Mouse (Mus musculus): Measurements from ENCODE around the gene Parvg. TPM values are rescaled to one million over a fixed set of nuclear protein-coding genes. Genes with fewer than 3 reads are reported as not detected.

The Parvg gene
- polyA plus RNA-seq, 1 experiment, result 10.7 TPM

DNA sequence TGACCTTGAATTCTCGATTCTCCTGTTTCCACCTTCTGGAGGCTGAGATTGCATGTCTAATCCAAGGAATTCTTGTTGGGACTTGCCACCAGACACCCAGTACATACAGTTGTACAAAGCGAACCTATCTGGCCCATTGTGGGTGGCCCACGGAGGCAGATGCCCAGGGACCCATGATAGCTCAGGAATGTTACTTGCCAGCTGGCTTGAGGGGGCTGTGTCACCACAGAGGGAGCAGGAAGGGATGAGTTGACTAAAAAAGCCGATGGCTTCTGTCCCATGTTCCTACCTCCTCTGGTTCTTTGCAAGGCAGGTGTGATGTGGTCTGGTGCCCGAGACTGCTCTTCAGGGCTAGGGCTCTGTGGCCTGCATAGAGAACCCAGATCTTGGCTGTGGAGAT, 32.7 kb upstream of the Parvg start:
- H3K4me1 ChIP-seq (ENCODE audit: control insufficient read depth, insufficient read depth, low read length), result no peaks in the 10 kb centered on the region
- WGBS, result 85% methylated on average over 5 of the region's 5 CpGs
- H3K4me3 ChIP-seq (replicated peaks; ENCODE audit: extremely low read depth, low read depth, low read length), result no peak overlapping the region
- no peak for DNase-seq
- TF ChIP-seq POLR2A (IDR thresholded peaks at IDR 0.05; ENCODE audit: borderline replicate concordance, extremely low read depth, low read depth, low read length), result no peak
- no peak for TF ChIP-seq CTCF (IDR thresholded peaks at IDR 0.05; ENCODE audit: insufficient read depth, low read length)

DNA sequence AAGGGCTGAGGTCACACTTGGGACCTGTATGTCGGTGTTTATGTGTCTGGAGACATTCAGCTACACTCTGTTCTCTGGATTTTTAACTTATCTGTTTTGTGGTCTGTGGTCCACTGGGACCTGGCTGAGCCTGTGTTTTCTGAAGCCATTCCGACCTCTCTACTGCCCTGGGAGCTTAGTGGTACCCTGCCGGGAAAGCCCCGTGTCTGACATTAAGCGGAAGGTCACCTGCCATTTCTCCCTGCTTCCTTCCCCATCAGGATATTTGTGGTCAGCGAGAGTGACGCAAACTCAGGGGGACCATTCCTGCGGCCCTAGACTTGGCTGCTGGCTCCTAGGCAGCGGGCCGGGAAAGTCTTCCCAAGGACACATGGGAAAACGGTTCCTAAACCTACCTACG, 30.2 kb upstream of the Parvg start:
- TF ChIP-seq POLR2A (IDR thresholded peaks at IDR 0.05; ENCODE audit: borderline replicate concordance, extremely low read depth, low read depth, low read length), result no peak
- TF ChIP-seq CTCF (IDR thresholded peaks at IDR 0.05; ENCODE audit: insufficient read depth, low read length), result no peak

DNA sequence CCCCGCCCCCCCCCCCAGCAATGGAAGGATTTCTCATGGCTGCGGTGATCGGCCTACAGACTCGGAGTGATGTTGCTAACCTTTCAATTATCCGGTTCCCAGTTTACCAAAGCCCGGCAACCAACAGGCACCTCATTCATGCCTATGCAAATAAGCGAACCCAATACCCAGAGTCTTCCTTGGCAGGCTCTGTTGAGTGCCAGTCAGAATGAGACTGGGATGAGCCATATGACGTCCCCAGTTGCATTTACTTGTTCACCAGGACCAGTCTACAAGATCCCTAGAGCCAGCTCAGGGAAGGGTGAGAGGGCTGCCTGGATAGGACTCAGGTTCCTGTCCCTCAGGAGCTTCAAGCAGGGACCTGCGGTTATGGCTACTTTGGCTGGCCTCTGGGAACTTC, 29.4 kb upstream of the Parvg start:
- Histone ChIP-seq H3K4me3 (replicated peaks; ENCODE audit: extremely low read depth, low read depth, low read length) (no peak overlapping the region), H3K4me1 (ENCODE audit: control insufficient read depth, insufficient read depth, low read length) (no peaks in the 10 kb centered on the region)
- no peak for TF ChIP-seq POLR2A (IDR thresholded peaks at IDR 0.05; ENCODE audit: borderline replicate concordance, extremely low read depth, low read depth, low read length)
- TF ChIP-seq CTCF (IDR thresholded peaks at IDR 0.05; ENCODE audit: insufficient read depth, low read length), result no peak
- DNase-seq, result no peak
- 88% methylated on average over 9 of the region's 9 CpGs for WGBS

More for the DNA sequence above, 30.2 kb upstream of the Parvg start:
- Histone ChIP-seq H3K4me1 (ENCODE audit: control insufficient read depth, insufficient read depth, low read length) (no peaks in the 10 kb centered on the region), H3K4me3 (replicated peaks; ENCODE audit: extremely low read depth, low read depth, low read length) (no peak overlapping the region)
- DNase-seq, result no peak
- WGBS, result 79% methylated on average over 12 of the region's 12 CpGs

DNA sequence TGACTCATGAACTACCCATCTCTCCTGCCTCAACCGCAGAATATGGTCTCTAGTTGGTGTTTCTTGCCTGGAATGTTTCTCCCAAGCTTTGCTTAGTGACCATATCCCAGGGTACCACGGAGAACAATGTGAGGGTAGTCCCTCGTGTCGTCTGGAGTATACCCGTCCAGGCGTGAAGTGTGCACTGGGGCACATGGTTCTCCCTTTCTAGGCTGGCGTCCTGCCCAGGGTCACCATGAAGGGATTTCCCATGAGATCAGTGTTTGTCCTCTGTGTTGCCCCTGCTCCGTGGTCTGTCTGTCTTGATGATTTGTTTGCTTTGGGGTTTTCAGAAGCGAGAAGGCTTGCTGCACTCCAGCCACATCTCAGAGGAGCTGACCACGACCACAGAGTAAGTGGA, 28.6 kb upstream of the Parvg start:
- Histone ChIP-seq H3K4me3 (replicated peaks; ENCODE audit: extremely low read depth, low read depth, low read length) (no peak overlapping the region), H3K4me1 (ENCODE audit: control insufficient read depth, insufficient read depth, low read length) (no peaks in the 10 kb centered on the region)
- no peak for DNase-seq
- TF ChIP-seq CTCF (IDR thresholded peaks at IDR 0.05; ENCODE audit: insufficient read depth, low read length), result no peak
- no peak for TF ChIP-seq POLR2A (IDR thresholded peaks at IDR 0.05; ENCODE audit: borderline replicate concordance, extremely low read depth, low read depth, low read length)
- 62% methylated on average over 10 of the region's 10 CpGs for WGBS

DNA sequence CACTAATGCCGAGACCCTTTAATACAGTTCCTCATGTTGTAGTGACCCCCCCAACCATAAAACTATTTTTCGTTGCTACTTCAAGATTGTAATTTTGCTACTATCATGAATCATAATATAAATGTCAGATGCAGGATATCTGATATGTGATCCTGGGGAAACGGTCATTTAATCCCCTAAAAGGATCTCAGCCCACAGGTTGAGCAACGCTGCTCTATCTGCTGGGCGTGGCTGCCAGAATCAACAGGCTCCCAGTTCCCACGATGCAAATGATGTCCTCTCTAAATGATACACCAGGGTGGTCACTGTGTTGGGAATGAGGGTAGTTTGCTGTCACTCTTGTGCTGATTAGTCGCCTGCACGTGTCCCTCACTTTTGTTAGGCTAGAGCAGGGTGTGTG, 26.4 kb upstream of the Parvg start:
- no peak overlapping the region for H3K4me3 ChIP-seq (replicated peaks; ENCODE audit: extremely low read depth, low read depth, low read length)

DNA sequence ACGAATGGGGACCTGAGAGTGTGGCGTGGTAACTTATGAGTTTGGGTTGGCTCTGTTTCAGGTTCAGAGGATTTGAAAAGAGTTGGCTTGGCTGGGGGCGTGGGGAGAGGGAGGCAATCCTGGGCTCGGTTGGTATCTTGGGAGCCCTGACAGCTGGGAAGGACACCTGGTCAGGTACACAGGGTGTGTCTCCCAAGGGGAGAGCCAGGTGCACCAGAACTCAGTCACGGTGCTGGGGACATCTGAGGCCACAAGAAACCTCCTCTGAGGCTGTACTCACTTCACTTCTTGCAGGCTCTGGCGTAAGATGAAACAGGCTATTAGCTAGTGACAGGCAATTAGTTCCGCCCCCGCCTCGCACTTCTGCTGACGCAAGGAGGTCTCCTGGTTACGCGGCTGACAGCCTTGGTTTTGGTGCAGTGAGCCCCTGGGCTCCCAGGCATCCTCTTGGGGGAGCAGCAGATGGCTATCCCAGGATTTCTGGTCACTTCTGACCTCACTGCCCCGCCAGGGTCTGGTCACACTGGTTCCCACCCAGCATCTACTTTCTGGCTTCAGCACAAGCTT, 24.9 kb upstream of the Parvg start:
- no peaks in the 10 kb centered on the region for H3K4me1 ChIP-seq (ENCODE audit: control insufficient read depth, insufficient read depth, low read length)
- 61% methylated on average over 13 of the region's 13 CpGs for WGBS
- DNase-seq, result no peak
- TF ChIP-seq POLR2A (IDR thresholded peaks at IDR 0.05; ENCODE audit: borderline replicate concordance, extremely low read depth, low read depth, low read length), result no peak
- TF ChIP-seq CTCF (IDR thresholded peaks at IDR 0.05; ENCODE audit: insufficient read depth, low read length), result no peak
- no peak overlapping the region for H3K4me3 ChIP-seq (replicated peaks; ENCODE audit: extremely low read depth, low read depth, low read length)

More for the DNA sequence above, 26.4 kb upstream of the Parvg start:
- no peaks in the 10 kb centered on the region for H3K4me1 ChIP-seq (ENCODE audit: control insufficient read depth, insufficient read depth, low read length)
- TF ChIP-seq CTCF (IDR thresholded peaks at IDR 0.05; ENCODE audit: insufficient read depth, low read length), result no peak
- TF ChIP-seq POLR2A (IDR thresholded peaks at IDR 0.05; ENCODE audit: borderline replicate concordance, extremely low read depth, low read depth, low read length), result no peak
- whole genome bisulfite sequencing, result 71% methylated on average over 8 of the region's 8 CpGs
- no peak for DNase-seq

DNA sequence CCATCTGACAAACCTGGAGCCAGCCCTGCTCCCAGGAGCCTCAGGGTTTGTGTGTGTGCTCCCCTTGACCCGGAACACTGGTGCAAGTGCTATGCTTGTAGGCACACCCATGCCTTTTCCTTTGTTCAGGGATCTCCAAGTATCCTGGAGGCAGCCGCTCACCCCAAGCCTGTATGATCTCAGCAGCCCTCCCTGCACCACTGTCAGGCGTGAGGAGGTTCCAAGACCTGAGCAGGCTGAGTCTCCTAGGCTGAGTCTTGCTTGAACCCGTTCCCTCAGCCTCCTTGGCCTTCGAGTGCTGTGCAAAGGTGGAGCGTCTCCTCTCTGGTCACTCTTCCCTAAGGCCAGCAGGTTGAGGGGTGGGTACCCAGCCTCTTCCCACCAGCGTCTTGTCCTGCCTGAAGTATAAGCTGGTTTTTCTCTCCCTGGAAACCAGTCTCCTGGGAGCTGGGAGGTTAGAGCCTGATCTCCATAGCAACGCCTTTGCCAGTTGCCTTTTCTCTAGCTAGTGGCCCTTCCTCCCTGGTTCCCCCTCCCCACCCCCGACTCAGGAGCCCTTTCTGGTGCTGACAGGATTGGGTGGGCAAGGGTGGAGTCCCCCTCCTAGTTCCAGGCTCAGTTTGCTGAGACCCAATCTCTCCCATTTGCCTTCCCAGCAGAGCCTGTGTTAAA, 24.0 kb upstream of the Parvg start:
- 54% methylated on average over 9 of the region's 9 CpGs for WGBS
- no peak for DNase-seq
- Histone ChIP-seq H3K4me1 (ENCODE audit: control insufficient read depth, insufficient read depth, low read length) (no peaks in the 10 kb centered on the region), H3K4me3 (replicated peaks; ENCODE audit: extremely low read depth, low read depth, low read length) (no peak overlapping the region)
- TF ChIP-seq POLR2A (IDR thresholded peaks at IDR 0.05; ENCODE audit: borderline replicate concordance, extremely low read depth, low read depth, low read length), result no peak
- TF ChIP-seq CTCF (IDR thresholded peaks at IDR 0.05; ENCODE audit: insufficient read depth, low read length), result no peak

DNA sequence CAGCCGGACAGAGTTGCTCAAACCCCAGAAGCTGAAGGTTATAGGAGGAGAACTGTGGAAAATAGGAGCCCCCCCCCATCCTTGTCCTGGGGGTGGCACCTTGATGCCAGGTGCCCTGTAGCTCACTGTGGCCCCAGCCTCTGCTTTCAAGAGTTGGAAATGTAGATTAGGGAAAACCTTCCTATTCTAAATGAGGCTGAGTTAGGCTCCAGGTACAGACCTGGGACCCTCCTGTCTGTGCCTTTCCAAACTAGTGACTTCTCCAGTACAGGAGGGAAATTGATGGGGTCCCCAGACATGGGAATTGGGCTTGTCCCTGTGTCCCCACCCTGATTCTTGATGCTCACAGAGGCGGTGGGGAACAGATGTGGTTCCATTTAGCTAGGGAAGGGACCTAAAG, 23.2 kb upstream of the Parvg start:
- DNase-seq, result no peak
- TF ChIP-seq CTCF (IDR thresholded peaks at IDR 0.05; ENCODE audit: insufficient read depth, low read length), result no peak
- TF ChIP-seq POLR2A (IDR thresholded peaks at IDR 0.05; ENCODE audit: borderline replicate concordance, extremely low read depth, low read depth, low read length), result no peak
- no peak overlapping the region for H3K4me3 ChIP-seq (replicated peaks; ENCODE audit: extremely low read depth, low read depth, low read length)
- no peaks in the 10 kb centered on the region for H3K4me1 ChIP-seq (ENCODE audit: control insufficient read depth, insufficient read depth, low read length)
- 79% methylated on average over 2 of the region's 2 CpGs for WGBS

DNA sequence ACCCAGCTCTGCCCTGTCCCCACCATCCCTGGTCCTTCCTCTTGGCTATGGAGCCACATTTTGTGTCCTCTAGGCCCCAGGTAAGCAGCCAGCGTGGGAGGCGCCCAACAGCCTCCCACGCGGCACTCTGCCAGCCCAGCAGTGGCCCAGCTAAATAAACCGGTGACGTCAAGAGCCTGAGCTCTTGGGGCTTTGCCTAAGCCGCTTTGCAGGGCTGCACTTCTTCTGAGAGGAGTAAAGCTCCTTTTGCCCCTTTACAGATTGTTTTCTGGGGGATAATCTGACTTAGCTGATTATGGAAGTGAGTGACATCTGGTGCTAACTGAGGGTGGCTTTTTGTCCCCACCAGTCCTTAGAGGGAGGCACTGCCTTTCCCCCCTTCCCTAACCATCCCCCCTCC, 22.8 kb upstream of the Parvg start:
- 30% methylated on average over 7 of the region's 7 CpGs for WGBS
- DNase-seq, result no peak
- Histone ChIP-seq H3K4me3 (replicated peaks; ENCODE audit: extremely low read depth, low read depth, low read length) (no peak overlapping the region), H3K4me1 (ENCODE audit: control insufficient read depth, insufficient read depth, low read length) (no peaks in the 10 kb centered on the region)
- TF ChIP-seq POLR2A (IDR thresholded peaks at IDR 0.05; ENCODE audit: borderline replicate concordance, extremely low read depth, low read depth, low read length) (no peak), CTCF (IDR thresholded peaks at IDR 0.05; ENCODE audit: insufficient read depth, low read length) (no peak)

All from lung, adult 2 months (tissue).